Mouse (Mus musculus): ENCODE data around the gene Ninj2.

DNA sequence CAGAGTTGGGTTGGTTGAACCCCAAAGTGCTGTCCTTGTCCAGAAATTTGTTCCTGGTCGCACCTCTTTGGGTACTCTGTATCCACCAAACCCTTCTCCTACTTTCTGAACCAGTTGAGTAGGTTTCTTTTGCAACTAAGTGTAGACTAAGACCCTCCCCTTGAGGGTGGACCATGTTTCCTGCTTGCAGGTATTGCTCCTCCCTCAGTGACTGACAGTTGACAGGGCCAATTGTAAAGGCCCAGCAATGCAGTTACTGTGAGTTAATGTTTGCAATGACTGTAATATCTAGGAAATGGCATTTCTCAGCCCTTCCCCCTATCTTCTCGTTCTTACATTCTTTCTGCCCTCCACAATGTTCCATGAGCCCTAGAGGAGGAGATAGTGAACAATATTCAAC lies 20.5 kb upstream of the Ninj2 start:
- TF ChIP-seq CTCF (IDR thresholded peaks at IDR 0.05) (no peak), EP300 (IDR thresholded peaks at IDR 0.05) (no peak)
